Mouse (Mus musculus) intestine, embryonic 14.5 days (tissue): ENCODE data around the gene Pbx1. TPM values are rescaled to one million over a fixed set of nuclear protein-coding genes. Genes with fewer than 3 reads are reported as not detected.

Experiments used
- ATAC-seq: fragments of 200-750 bp; cut with Nextera tagmentation; replicated peaks from 2 replicates; pipeline ENCODE4 v1.8.0; 2017; ENCODE audit warnings: low read depth, moderate number of reproducible peaks, moderate TSS enrichment, moderate library complexity; ENCODE audit not compliant: low FRiP score, low TSS enrichment
- DNase-seq: peaks from one replicate; pipeline ENCODE4 v3.0.0-alpha.2; 2018; ENCODE audit warnings: low spot score
- H3K27ac ChIP-seq: fragments of 300-500 bp; sonication (generic); 2 replicates; pipeline ENCODE4 v1.5.1; 2014; ENCODE audit warnings: low read depth, mild to moderate bottlenecking, control low read depth
- H3K27me3 ChIP-seq: fragments of 300-500 bp; sonication (generic); replicated peaks from 2 replicates; pipeline ENCODE4 v1.6.1; 2014; ENCODE audit warnings: low read length, control low read depth; ENCODE audit not compliant: control insufficient read depth, insufficient read depth
- H3K36me3 ChIP-seq: fragments of 300-500 bp; sonication (generic); 2 replicates; pipeline ENCODE4 v1.6.1; 2014; ENCODE audit warnings: low read length, control low read depth; ENCODE audit not compliant: control insufficient read depth, insufficient read depth
- H3K4me1 ChIP-seq: fragments of 300-500 bp; sonication (generic); replicated peaks from 2 replicates; pipeline ENCODE4 v1.6.1; 2014; ENCODE audit warnings: low read length, control low read depth, mixed read lengths; ENCODE audit not compliant: control insufficient read depth, insufficient read depth
- H3K4me2 ChIP-seq: fragments of 300-500 bp; sonication (generic); 2 replicates; pipeline ENCODE4 v1.6.1; 2014; ENCODE audit warnings: low read length
- H3K4me3 ChIP-seq: fragments of 300-500 bp; sonication (generic); 2 replicates; pipeline ENCODE4 v1.5.1; 2014; ENCODE audit warnings: low read depth, low read length, control low read depth, mixed read lengths
- H3K9ac ChIP-seq: fragments of 300-500 bp; sonication (generic); 2 replicates; pipeline ENCODE4 v1.6.1; 2014; ENCODE audit warnings: mild to moderate bottlenecking, low read length
- H3K9me3 ChIP-seq: fragments of 300-500 bp; sonication (generic); 2 replicates; pipeline ENCODE4 v1.6.1; 2016; ENCODE audit warnings: low read length, control low read depth; ENCODE audit not compliant: control insufficient read depth
- WGBS: fragments of 180-500 bp; shearing (Covaris S2); extraction: QIAGEN DNeasy Blood & Tissue Kit; methylation state at CpG from one replicate; pipeline ENCODE4 v1.1.7; 2014; 5-methylcytosine and 5-hydroxymethylcytosine counted together
- polyA plus RNA-seq: library from polyadenylated mRNA; unstranded; fragments of >200 nt; fragmentation: Nextera tagmentation; extraction: Ambion mirVana; gene quantifications from 2 replicates; pipeline ENCODE4 v1.2.1, GENCODE M21; 2014

Gene Pbx1
- polyA plus RNA-seq, 1 experiment from 2014 or later: 37.3 TPM

DNA sequence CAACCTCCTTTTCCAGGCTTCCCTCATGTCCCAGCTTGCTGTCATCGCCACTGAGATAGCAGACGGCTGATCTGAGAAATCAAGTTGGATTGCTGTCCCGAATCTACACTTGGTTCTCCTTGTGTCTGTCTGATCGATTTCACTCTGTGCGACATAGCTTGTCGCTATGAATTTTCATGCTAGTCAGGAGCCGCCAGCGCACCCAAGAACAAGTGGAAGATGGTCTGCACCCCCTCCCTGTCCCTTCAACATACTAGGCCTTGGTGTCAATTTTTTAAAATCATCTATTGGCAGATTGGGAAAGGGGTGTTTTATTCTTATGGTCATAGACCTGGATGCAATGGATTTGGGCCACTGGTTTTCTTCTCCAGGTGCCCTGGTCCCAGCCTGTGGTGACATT is 249.3 kb downstream of the Pbx1 start:
- no peak for DNase-seq
- H3K9ac ChIP-seq: no peak overlapping the region
- H3K4me2 ChIP-seq: no peak overlapping the region
- no peaks in the 10 kb centered on the region for H3K27me3 ChIP-seq
- H3K27ac ChIP-seq: no peak overlapping the region
- no peak for ATAC-seq
- peaks cover 35% of the 10 kb centered on the region for H3K36me3 ChIP-seq
- over 99% methylated on average over 8 of the region's 8 CpGs for WGBS
- H3K9me3 ChIP-seq: no peaks in the 10 kb centered on the region
- no peak overlapping the region for H3K4me3 ChIP-seq
- H3K4me1 ChIP-seq: peaks cover 21% of the 10 kb centered on the region

GRCm38 (mm10) chr1:168180622-168181441 is 251.2 kb downstream of the Pbx1 start:
- Histone ChIP-seq H3K9ac (no peak overlapping the region), H3K4me1 (peaks cover 21% of the 10 kb centered on the region), H3K27ac (peak overlapping the region; percentile 74), H3K36me3 (peaks cover 44% of the 10 kb centered on the region), H3K9me3 (no peaks in the 10 kb centered on the region), H3K4me2 (no peak overlapping the region), H3K27me3 (no peaks in the 10 kb centered on the region), H3K4me3 (no peak overlapping the region)
- DNase-seq (peak; percentile 78), ATAC-seq (peak; percentile 80)
- WGBS: 45% methylated on average over 9 of the region's 9 CpGs

GRCm38 (mm10) chr1:168179691-168180090 is 252.4 kb downstream of the Pbx1 start:
- H3K4me2 ChIP-seq: no peak overlapping the region
- peaks cover 21% of the 10 kb centered on the region for H3K4me1 ChIP-seq
- H3K9me3 ChIP-seq: no peaks in the 10 kb centered on the region
- H3K27me3 ChIP-seq: no peaks in the 10 kb centered on the region
- 74% methylated on average over 11 of the region's 11 CpGs for WGBS
- no peak overlapping the region for H3K9ac ChIP-seq
- DNase-seq: no peak
- H3K4me3 ChIP-seq: no peak overlapping the region
- ATAC-seq: no peak
- H3K36me3 ChIP-seq: peaks cover 48% of the 10 kb centered on the region
- peak overlapping the region; percentile 64 for H3K27ac ChIP-seq

DNA sequence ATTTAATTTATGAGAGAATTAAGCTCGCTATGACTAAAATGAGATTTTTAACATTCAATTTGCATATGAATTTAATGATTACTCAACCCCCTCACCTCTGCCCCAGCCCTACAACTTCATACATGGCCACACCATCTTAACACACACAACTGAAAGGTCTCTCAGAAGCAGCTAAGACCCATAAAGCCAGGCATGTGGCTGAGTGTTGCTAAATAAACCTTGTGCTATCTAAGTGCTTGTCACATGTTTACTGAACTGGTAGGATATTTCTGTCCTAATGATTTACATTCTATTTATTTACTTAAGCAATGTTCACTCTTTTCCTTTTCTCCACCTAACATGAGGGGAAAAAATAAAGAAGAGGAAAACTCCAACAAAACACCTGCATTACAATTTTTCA is 253.5 kb downstream of the Pbx1 start:
- WGBS: 82% methylated on average over 1 of the region's 1 CpGs
- ATAC-seq (no peak), DNase-seq (no peak)
- Histone ChIP-seq H3K4me1 (peaks cover 21% of the 10 kb centered on the region), H3K4me3 (no peak overlapping the region), H3K4me2 (no peak overlapping the region), H3K9me3 (no peaks in the 10 kb centered on the region), H3K36me3 (peaks cover 53% of the 10 kb centered on the region), H3K27me3 (no peaks in the 10 kb centered on the region), H3K9ac (no peak overlapping the region), H3K27ac (no peak overlapping the region)

DNA sequence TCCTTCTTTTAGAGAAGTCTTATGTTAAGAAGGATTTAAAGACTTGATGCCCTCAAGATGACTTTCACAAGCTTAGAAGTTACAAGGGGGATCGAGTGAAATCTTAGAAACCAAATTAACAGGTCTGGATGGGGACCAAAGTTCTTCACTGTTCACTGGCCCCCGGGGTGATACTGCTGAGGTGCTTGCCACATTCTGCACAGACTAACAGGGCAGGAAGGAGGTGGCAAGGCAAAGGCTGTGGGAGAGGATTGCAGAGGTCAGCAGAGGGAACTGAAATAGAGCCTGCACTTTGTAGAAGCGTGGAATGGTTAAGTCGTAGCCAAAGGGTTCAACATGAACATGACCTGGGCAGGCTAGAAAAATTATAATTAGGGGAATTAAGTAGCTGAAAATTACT is 256.5 kb downstream of the Pbx1 start:
- Histone ChIP-seq H3K4me3 (no peak overlapping the region), H3K4me2 (no peak overlapping the region), H3K4me1 (peaks cover 14% of the 10 kb centered on the region), H3K9ac (no peak overlapping the region), H3K9me3 (no peaks in the 10 kb centered on the region), H3K36me3 (peaks cover 32% of the 10 kb centered on the region), H3K27me3 (no peaks in the 10 kb centered on the region), H3K27ac (no peak overlapping the region)
- DNase-seq (no peak), ATAC-seq (no peak)
- 93% methylated on average over 4 of the region's 4 CpGs for WGBS

GRCm38 (mm10) chr1:168169791-168170190 is 262.3 kb downstream of the Pbx1 start:
- Histone ChIP-seq H3K4me1 (peaks cover 10% of the 10 kb centered on the region; the same call in 1 of the 2 replicates), H3K27ac (no peak overlapping the region), H3K36me3 (peaks cover 13% of the 10 kb centered on the region), H3K4me2 (no peak overlapping the region), H3K27me3 (no peaks in the 10 kb centered on the region), H3K4me3 (no peak overlapping the region), H3K9ac (no peak overlapping the region), H3K9me3 (no peaks in the 10 kb centered on the region)
- no peak for ATAC-seq
- 75% methylated on average over 8 of the region's 8 CpGs for WGBS
- DNase-seq: no peak

- WGBS: 72% methylated on average over 10 of the region's 10 CpGs
- ATAC-seq (no peak), DNase-seq (no peak)
- Histone ChIP-seq H3K4me3 (no peak overlapping the region), H3K9me3 (no peaks in the 10 kb centered on the region), H3K4me1 (peaks cover 14% of the 10 kb centered on the region), H3K4me2 (no peak overlapping the region), H3K27ac (no peak overlapping the region), H3K27me3 (no peaks in the 10 kb centered on the region), H3K36me3 (peaks cover 8% of the 10 kb centered on the region; the same call in 1 of the 2 replicates), H3K9ac (no peak overlapping the region)
Measured at GRCm38 (mm10) chr1:168169052-168169779, 262.9 kb downstream of the Pbx1 start.

DNA sequence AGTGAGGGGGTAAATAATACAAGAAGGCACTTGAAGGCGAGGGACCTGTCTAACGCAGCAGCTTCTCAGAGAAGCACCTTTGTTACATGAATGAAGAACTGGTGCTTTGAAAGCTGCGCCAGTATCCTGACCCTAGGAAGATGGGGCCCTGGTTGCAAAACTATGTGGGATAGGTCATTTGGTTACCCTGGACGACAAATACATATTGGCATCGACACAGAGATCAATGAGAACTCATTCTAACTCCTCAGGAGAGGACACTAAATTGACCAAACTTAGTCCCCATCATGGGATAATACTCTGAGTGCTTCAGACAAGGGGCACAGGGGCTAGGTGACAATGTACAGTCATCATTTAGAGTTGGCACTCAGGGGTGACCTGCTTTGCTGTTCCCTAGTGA is 264.3 kb downstream of the Pbx1 start:
- no peak overlapping the region for H3K4me3 ChIP-seq
- no peaks in the 10 kb centered on the region for H3K36me3 ChIP-seq
- 90% methylated on average over 5 of the region's 5 CpGs for WGBS
- DNase-seq (no peak), ATAC-seq (no peak)
- H3K4me2 ChIP-seq: no peak overlapping the region
- peaks cover 14% of the 10 kb centered on the region for H3K4me1 ChIP-seq
- H3K27me3 ChIP-seq: no peaks in the 10 kb centered on the region
- H3K27ac ChIP-seq: no peak overlapping the region
- H3K9ac ChIP-seq: no peak overlapping the region
- H3K9me3 ChIP-seq: no peaks in the 10 kb centered on the region
